Mouse (Mus musculus): ENCODE data around the gene Nudt21. TPM values are rescaled to one million over a fixed set of nuclear protein-coding genes. Genes with fewer than 3 reads are reported as not detected.

Nudt21 gene
- polyA plus RNA-seq, 2 experiments from 2014 or later: 57.1 to 87.8 TPM

DNA sequence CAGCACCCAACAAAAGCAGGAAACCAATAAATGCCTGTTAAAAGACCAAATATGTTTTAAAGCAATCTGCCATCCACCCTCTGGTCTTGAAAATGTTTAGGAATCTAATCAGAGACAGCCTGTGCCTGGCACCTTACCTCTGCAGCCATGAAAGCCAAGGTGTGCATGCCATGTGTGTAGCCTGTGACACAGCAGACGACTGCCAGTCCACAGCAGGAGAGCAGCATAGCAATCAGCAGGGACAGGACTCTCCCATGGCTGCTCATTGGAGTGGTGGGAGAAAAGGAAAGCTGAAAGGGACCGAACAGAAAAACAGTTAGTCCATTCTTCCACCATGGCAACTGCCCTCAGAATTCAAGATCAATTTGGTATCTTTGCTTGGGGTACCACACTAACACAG is 37.9 kb downstream of the Nudt21 start:
- ATAC-seq: no peak

- ATAC-seq: no peak
These were observed 47.1 kb downstream of the Nudt21 start for GRCm38 (mm10) chr8:93989739-93990138.

DNA sequence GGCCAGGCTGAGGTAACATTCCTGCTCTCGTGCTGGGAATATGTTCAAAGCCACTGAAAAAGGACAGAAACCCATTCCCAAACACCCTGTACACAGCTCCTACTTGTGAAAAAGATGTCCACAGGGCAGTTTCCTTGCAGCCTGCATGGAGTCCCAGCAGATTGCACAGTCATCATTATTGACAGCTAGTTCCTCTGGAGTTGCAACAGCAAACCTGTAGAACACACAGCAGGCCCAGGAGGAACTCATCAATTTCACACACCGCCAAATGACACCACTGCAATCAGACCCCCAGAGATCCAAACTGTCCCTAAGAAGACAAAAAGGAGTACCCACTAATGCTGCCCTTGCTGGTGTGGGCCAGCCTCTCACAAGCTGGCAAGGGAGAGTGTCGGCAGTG is 52.1 kb downstream of the Nudt21 start:
- no peak for ATAC-seq

GRCm38 (mm10) chr8:93983827-93984226 is 53.0 kb downstream of the Nudt21 start:
- no peak for ATAC-seq

GRCm38 (mm10) chr8:93981679-93982215 is 55.1 kb downstream of the Nudt21 start:
- ATAC-seq: no peak

GRCm38 (mm10) chr8:93980141-93980540 is 56.7 kb downstream of the Nudt21 start:
- ATAC-seq: no peak

DNA sequence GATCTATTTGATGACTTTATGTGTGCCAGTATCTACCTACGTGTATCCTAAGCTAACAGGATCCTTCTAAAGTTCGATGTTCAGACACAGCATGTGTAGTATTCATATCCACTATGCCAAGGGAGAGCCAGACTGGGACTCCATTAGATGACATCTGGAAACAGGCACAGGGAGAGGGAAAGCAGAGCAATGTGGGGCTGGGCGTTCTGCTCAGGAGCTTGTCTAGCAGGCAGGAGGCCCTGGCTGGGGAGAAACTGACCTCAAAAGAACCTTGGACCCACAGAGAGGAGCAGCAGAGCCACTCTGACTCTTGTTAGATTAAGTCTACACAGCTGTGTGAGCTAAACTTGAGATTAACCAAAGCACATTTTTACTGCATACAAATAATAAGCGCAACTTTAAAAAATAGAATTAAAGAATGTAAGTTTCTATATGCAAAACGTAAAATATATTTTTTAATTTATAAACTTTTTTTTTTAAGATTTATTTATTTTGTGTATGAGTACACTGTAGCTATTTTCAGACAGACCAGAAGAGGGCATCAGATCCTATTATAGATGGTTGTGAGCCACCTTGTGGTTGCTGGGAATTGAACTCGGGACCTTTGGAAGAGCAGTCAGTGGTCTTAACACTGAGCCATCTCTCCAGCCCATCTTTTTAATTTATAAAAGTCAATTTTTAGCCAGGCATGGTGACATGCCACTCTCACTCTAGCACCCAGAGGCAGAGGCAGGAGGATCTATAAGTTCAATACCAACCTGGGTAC is 60.2 kb downstream of the Nudt21 start:
- ATAC-seq: no peak

- no peak for ATAC-seq
These were observed 61.5 kb downstream of the Nudt21 start for GRCm38 (mm10) chr8:93975358-93975757.

DNA sequence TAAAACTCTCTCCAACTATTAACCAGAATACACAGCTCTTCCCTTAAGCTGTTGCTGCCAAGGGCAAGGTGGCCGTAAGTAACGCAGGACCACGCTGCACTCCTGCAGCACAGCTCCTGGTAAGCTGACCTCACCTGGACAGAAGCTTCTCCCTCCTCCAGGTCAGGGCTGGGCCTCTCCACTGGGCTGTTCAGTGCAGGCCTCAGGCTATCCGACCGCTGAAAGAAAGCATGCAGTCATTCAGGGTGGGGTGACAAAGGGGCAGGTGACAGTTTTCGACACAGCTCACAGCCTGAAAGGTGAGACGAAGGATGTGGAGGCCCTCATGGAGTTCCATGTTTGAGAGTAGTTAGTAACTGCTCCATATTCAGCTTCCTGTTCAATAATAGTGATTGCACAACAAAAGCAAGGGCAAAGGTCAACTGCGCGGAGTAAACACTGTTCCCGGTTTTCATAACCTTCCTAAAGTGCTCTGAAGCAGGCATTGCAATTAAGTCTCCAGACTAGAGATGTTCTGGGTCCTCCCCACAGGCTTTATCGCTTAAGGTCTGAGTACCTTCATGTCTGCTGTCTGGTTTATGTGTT is 62.1 kb downstream of the Nudt21 start:
- no peak for ATAC-seq

DNA sequence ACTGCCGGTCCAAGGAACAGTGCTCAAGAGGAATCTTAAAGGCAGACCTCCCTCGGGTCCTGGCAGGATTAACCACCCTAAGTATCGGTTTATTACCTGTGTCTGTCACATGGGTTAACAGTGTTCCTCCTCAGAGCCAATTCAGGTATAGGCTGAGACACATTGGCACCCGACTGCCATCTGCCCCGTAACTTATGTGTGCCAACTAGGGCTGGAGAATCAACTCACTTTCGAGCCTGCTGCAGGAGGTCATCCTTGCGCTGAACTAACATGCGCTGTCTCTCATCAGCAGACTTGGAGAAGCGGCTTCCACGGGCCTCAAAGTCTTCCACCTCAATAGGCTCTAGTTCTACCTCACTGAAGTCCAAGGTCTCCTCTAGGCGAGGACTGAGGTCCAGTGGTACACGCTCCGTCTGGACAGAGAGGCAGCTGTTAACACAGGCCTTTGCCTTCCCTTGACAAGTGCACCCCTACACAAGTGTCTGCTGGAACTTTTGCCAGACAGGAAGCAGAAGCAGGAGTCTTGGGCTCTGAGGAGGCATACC is 62.9 kb downstream of the Nudt21 start:
- no peak for ATAC-seq

GRCm38 (mm10) chr8:93972971-93973734 is 63.7 kb downstream of the Nudt21 start:
- ATAC-seq: no peak

- no peak for ATAC-seq
These were observed 64.6 kb downstream of the Nudt21 start for GRCm38 (mm10) chr8:93972211-93972610.

GRCm38 (mm10) chr8:93971451-93971850 is 65.4 kb downstream of the Nudt21 start:
- ATAC-seq: no peak

- no peak for ATAC-seq
These were observed 67.0 kb downstream of the Nudt21 start for GRCm38 (mm10) chr8:93969626-93970340.

- no peak for ATAC-seq
These were observed 68.5 kb downstream of the Nudt21 start for GRCm38 (mm10) chr8:93968293-93968692.

Other genes starting within 250 kb of the Nudt21 start
- gene Gnao1, start 227.1 kb downstream of the Nudt21 start, polyA plus RNA-seq (2017; shearing (Covaris generic)): under 1 TPM in 1 of 2 experiments, not detected in 1; 0.43 TPM
- 10 to 100 TPM; 33.1 to 37.4 TPM for gene Amfr, start 24.2 kb downstream of the Nudt21 start, polyA plus RNA-seq (2017; shearing (Covaris generic))
- gene Ogfod1, start 167 bp upstream of the Nudt21 start, polyA plus RNA-seq (2017; shearing (Covaris generic)): 10 to 100 TPM; 17.3 to 18.3 TPM
- 1 to 10 TPM; 7.2 to 7.5 TPM for gene Bbs2, start 61.9 kb upstream of the Nudt21 start, polyA plus RNA-seq (2017; shearing (Covaris generic))
- gene Mt4, start 100.2 kb upstream of the Nudt21 start, polyA plus RNA-seq (2017; shearing (Covaris generic)): not detected
- not detected for gene Mt3, start 115.6 kb upstream of the Nudt21 start, polyA plus RNA-seq (2017; shearing (Covaris generic))
- gene Mt2, start 135.6 kb upstream of the Nudt21 start, polyA plus RNA-seq (2017; shearing (Covaris generic)): not detected
- gene Mt1, start 142.1 kb upstream of the Nudt21 start, polyA plus RNA-seq (2017; shearing (Covaris generic)): 1 to 10 TPM; 3.5 to 4.2 TPM
- 10 to 100 TPM; 26.4 to 51.6 TPM for gene Nup93, start 177.5 kb upstream of the Nudt21 start, polyA plus RNA-seq (2017; shearing (Covaris generic))

All from CD4-positive, CD25-positive, alpha-beta regulatory T cell, adult 4 months (primary cell).